Mouse (Mus musculus) c-Kit-positive CD71-positive TER-119-positive erythroid progenitor cells, embryonic 14.5 days (primary cell): ENCODE data around the gene Mrgpra1.
"Not testable (repeated sequence)": the region's sequence is repeated elsewhere in the genome, so short reads cannot be mapped to it uniquely, and the experiment has no call there.

Experiments used
- DNase-seq: peaks from one replicate; pipeline ENCODE4 v3.0.0-alpha.2; 2013; ENCODE audit warnings: low spot score

Gene Mrgpra1

DNA sequence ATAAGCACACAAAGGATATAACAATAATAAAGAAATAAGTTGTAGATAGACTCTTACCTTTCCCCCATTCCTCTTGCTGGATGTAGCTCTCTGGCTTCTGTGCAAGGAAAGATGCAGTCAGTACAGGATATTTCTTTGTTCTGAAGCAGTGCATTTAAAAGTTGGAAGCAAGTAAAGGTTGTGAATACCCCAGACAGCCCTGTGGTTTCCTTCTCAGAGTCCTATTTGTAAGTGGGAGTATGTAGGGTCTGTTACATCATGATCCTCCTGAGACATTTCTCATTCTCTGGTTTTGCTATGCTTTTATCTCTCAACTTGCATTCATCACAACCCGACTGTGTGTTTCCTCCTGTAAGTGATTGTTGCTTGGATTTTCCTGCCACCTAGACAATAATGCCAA lies at the start of gene Mrgpra1:
Gene Mrgpra1 (minus strand): TSS at position 101 of the 400 bp plus-strand sequence.
- no peak for DNase-seq

- no peak for DNase-seq
These were observed 47.1 kb upstream of the Mrgpra1 start for GRCm38 (mm10) chr7:47401125-47401524.

GRCm38 (mm10) chr7:47348421-47348820 lies 5.6 kb downstream of the Mrgpra1 start:
- no peak for DNase-seq

DNA sequence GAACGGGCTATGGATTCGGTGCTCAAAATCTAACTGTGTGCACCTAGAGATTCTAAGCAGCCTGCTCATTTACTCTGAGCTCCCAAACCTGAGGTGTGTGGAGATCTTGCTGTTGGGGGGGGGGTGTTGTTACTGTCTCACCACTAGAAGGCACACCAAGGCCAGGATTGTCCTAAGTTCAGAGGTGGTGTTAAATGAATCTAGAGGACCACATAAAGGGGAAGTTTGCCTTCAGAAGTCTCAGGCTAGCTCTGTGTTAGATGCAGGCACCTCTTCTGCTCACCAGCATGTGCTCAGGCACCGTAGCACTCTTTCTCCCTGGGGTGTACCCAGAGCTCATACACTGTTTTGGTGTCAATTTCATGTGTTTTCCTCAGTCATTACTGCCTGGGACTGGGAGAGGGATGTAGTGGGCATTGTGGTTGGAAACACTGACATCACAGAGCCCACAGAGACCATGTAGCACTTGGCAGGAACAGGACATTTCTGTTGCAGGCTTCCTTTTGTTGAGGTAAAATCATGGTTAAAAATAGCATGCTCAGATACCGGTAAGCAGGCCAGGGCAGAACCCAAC lies 8.0 kb downstream of the Mrgpra1 start:
- no peak for DNase-seq

DNA sequence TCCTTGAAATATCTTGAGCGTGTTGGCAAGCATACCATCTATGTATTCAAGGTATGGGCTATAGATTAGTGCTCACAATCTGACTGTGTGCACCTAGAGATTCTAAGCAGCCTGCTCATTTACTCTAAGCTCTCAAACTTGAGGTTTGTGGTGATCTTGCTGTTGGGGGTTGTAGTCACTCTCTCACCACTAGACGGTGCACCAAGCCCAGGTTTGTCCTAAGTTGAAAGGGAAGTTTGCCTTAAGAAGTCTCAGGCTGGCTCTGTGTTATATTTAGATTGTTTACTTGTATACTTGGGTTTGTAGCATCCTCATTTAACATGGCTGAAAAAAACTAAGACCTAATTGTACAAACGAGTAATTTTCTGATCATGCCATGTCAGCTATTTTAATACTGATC lies 12.2 kb downstream of the Mrgpra1 start:
- DNase-seq, result not testable (repeated sequence)

GRCm38 (mm10) chr7:47341389-47341788 lies 12.7 kb downstream of the Mrgpra1 start:
- not testable (repeated sequence) for DNase-seq

DNA sequence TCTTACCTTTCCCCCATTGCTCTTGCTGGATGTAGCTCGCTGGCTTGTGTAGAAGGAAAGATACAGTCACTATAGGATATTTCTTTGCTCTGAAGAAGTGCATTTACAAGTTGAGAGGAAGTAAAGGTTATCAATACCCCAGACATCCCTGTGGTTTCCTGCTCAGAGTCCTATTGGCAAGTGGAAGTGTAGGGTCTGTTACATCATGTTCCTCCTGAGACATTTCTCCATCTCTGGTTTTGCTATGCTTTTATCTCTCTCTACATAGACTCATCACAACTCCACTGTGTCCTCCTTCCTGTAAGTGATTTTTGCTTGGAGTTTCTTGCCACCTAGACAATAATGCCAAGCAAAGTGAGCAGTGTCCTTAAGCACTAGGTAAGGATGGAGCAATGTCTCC lies 35.7 kb downstream of the Mrgpra1 start:
- DNase-seq, result no peak

GRCm38 (mm10) chr7:47312289-47312688 lies 41.8 kb downstream of the Mrgpra1 start:
- no peak for DNase-seq

DNA sequence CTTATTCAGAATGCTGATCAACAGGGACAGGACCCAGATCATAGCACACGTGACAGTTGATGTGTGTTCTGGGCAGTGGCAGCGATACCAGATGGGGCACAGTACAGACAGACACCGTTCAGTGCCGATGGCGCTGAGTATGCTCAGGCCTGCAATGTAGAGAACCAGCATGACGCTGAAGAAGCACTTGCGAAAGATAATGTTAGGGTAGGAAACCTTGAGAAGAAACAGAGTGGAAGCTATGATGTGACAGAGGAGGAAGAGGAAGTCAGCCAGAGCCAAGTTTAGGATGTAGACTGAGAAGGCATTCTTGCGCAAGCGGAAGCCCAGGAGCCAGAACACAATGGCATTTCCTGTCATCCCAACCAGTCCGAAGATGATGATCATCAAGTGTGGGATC lies 44.2 kb downstream of the Mrgpra1 start:
- no peak for DNase-seq

GRCm38 (mm10) chr7:47304661-47305060 lies 49.4 kb downstream of the Mrgpra1 start:
- DNase-seq, result not testable (repeated sequence)

GRCm38 (mm10) chr7:47299612-47300011 lies 54.4 kb downstream of the Mrgpra1 start:
- DNase-seq, result not testable (repeated sequence)
